Mouse (Mus musculus): ENCODE results near the gene Trrap. TPM values are rescaled to one million over a fixed set of nuclear protein-coding genes. Genes with fewer than 3 reads are reported as not detected.

The Trrap gene
- polyA plus RNA-seq, 1 experiment from 2014 or later, result 57.2 TPM

GRCm38 (mm10) chr5:144753041-144753440 lies 14.5 kb upstream of the Trrap start:
- H3K27ac ChIP-seq, result no peak overlapping the region
- no peaks in the 10 kb centered on the region for H3K9me3 ChIP-seq
- 45% methylated on average over 7 of the region's 7 CpGs for WGBS
- H3K4me2 ChIP-seq, result no peak overlapping the region
- no peaks in the 10 kb centered on the region for H3K36me3 ChIP-seq
- no peaks in the 10 kb centered on the region for H3K27me3 ChIP-seq
- H3K4me1 ChIP-seq, result peaks cover 5% of the 10 kb centered on the region; the same call in 1 of the 2 replicates
- H3K9ac ChIP-seq, result no peak overlapping the region
- no peak overlapping the region for H3K4me3 ChIP-seq
- no peak for ATAC-seq (ENCODE audit: borderline replicate concordance, extremely low read depth, low FRiP score, low TSS enrichment)

- Histone ChIP-seq H3K27me3 (peaks cover 8% of the 10 kb centered on the region; the same call in 1 of the 2 replicates), H3K4me3 (no peak overlapping the region), H3K9me3 (no peaks in the 10 kb centered on the region), H3K36me3 (no peaks in the 10 kb centered on the region), H3K9ac (no peak overlapping the region), H3K4me1 (peaks cover 5% of the 10 kb centered on the region; the same call in 1 of the 2 replicates), H3K4me2 (no peak overlapping the region), H3K27ac (no peak overlapping the region)
- WGBS, result 46% methylated on average over 10 of the region's 10 CpGs
- ATAC-seq (ENCODE audit: borderline replicate concordance, extremely low read depth, low FRiP score, low TSS enrichment), result no peak
Measured at GRCm38 (mm10) chr5:144755191-144755590, 12.3 kb upstream of the Trrap start.

GRCm38 (mm10) chr5:144757402-144757801 lies 10.1 kb upstream of the Trrap start:
- peaks cover 30% of the 10 kb centered on the region for H3K27me3 ChIP-seq
- H3K4me3 ChIP-seq, result no peak overlapping the region
- ATAC-seq (ENCODE audit: borderline replicate concordance, extremely low read depth, low FRiP score, low TSS enrichment), result no peak
- no peak overlapping the region for H3K4me2 ChIP-seq
- H3K9ac ChIP-seq, result no peak overlapping the region
- WGBS, result 85% methylated on average over 9 of the region's 9 CpGs
- no peaks in the 10 kb centered on the region for H3K36me3 ChIP-seq
- no peaks in the 10 kb centered on the region for H3K9me3 ChIP-seq
- H3K27ac ChIP-seq, result no peak overlapping the region
- peaks cover 7% of the 10 kb centered on the region; the same call in 1 of the 2 replicates for H3K4me1 ChIP-seq

- H3K27me3 ChIP-seq, result peaks cover 30% of the 10 kb centered on the region
- H3K4me3 ChIP-seq, result no peak overlapping the region
- no peaks in the 10 kb centered on the region for H3K36me3 ChIP-seq
- H3K27ac ChIP-seq, result no peak overlapping the region
- H3K4me1 ChIP-seq, result 0 out of 2 replicates have a peak, but pooled peaks cover 4% of the 10 kb centered on the region
- no peak for ATAC-seq (ENCODE audit: borderline replicate concordance, extremely low read depth, low FRiP score, low TSS enrichment)
- no peak overlapping the region for H3K4me2 ChIP-seq
- no peaks in the 10 kb centered on the region for H3K9me3 ChIP-seq
- H3K9ac ChIP-seq, result no peak overlapping the region
- 19% methylated on average over 8 of the region's 8 CpGs for WGBS
Measured at GRCm38 (mm10) chr5:144758422-144758821, 9.1 kb upstream of the Trrap start.

- Histone ChIP-seq H3K27ac (no peak within 1 kb of the TSS), H3K36me3 (no peaks in the 10 kb centered on the region), H3K4me1 (0 out of 2 replicates have a peak, but pooled peaks cover 4% of the 10 kb centered on the region), H3K27me3 (peaks cover 30% of the 10 kb centered on the region), H3K9ac (no peak within 1 kb of the TSS), H3K4me2 (peak within 1 kb of the TSS; percentile 34), H3K4me3 (0 out of 2 replicates have a peak within 1 kb of the TSS, but pooled peaks have one; percentile 3), H3K9me3 (no peaks in the 10 kb centered on the region)
- peak; percentile 42; the same call in 1 of the 2 replicates for ATAC-seq (ENCODE audit: borderline replicate concordance, extremely low read depth, low FRiP score, low TSS enrichment)
- WGBS, result 2% methylated on average over 38 of the region's 38 CpGs
Measured at GRCm38 (mm10) chr5:144761161-144761868, 6.2 kb upstream of the Trrap start, which contains the start of gene Tmem130. Gene Tmem130, minus strand, starts transcription at chr5:144761818.

- Histone ChIP-seq H3K4me2 (no peak overlapping the region), H3K27ac (no peak overlapping the region), H3K27me3 (peaks cover 14% of the 10 kb centered on the region), H3K36me3 (peaks cover 6% of the 10 kb centered on the region; the same call in 1 of the 2 replicates), H3K4me3 (no peak overlapping the region), H3K9ac (no peak overlapping the region), H3K4me1 (peaks cover 14% of the 10 kb centered on the region), H3K9me3 (no peaks in the 10 kb centered on the region)
- 59% methylated on average over 7 of the region's 7 CpGs for WGBS
- ATAC-seq (ENCODE audit: borderline replicate concordance, extremely low read depth, low FRiP score, low TSS enrichment), result no peak
Measured at GRCm38 (mm10) chr5:144766026-144766425, 1.5 kb upstream of the Trrap start.

GRCm38 (mm10) chr5:144766646-144767045 lies 886 bp upstream of the Trrap start:
- 68% methylated on average over 11 of the region's 11 CpGs for WGBS
- H3K36me3 ChIP-seq, result peaks cover 12% of the 10 kb centered on the region
- no peak overlapping the region for H3K27ac ChIP-seq
- H3K27me3 ChIP-seq, result peaks cover 7% of the 10 kb centered on the region
- H3K9ac ChIP-seq, result no peak overlapping the region
- no peak overlapping the region for H3K4me2 ChIP-seq
- no peaks in the 10 kb centered on the region for H3K9me3 ChIP-seq
- peaks cover 11% of the 10 kb centered on the region for H3K4me1 ChIP-seq
- no peak for ATAC-seq (ENCODE audit: borderline replicate concordance, extremely low read depth, low FRiP score, low TSS enrichment)
- H3K4me3 ChIP-seq, result no peak overlapping the region

- Histone ChIP-seq H3K4me3 (peak overlapping the region; percentile 100), H3K27ac (peak overlapping the region; percentile 98), H3K36me3 (peaks cover 22% of the 10 kb centered on the region), H3K9me3 (no peaks in the 10 kb centered on the region), H3K4me2 (peak overlapping the region; percentile 73), H3K9ac (peak overlapping the region; percentile 99), H3K4me1 (peaks cover 11% of the 10 kb centered on the region), H3K27me3 (no peaks in the 10 kb centered on the region)
- WGBS, result under 1% methylated on average over 85 of the region's 92 CpGs
- ATAC-seq (ENCODE audit: borderline replicate concordance, extremely low read depth, low FRiP score, low TSS enrichment), result peak; percentile 96
Measured at GRCm38 (mm10) chr5:144767911-144768841, 644 bp downstream of the Trrap start.

- WGBS, result 11% methylated on average over 8 of the region's 8 CpGs
- H3K27me3 ChIP-seq, result no peaks in the 10 kb centered on the region
- peak overlapping the region; percentile 99 for H3K9ac ChIP-seq
- ATAC-seq (ENCODE audit: borderline replicate concordance, extremely low read depth, low FRiP score, low TSS enrichment), result no peak
- H3K9me3 ChIP-seq, result no peaks in the 10 kb centered on the region
- H3K4me2 ChIP-seq, result peak overlapping the region; percentile 73
- peak overlapping the region; percentile 100 for H3K4me3 ChIP-seq
- peaks cover 27% of the 10 kb centered on the region for H3K36me3 ChIP-seq
- H3K4me1 ChIP-seq, result peaks cover 11% of the 10 kb centered on the region
- H3K27ac ChIP-seq, result peak overlapping the region; percentile 98; the same call in 1 of the 2 replicates
Measured at GRCm38 (mm10) chr5:144769067-144769482, 1.5 kb downstream of the Trrap start.

GRCm38 (mm10) chr5:144773231-144773630 lies 5.7 kb downstream of the Trrap start:
- 89% methylated on average over 6 of the region's 6 CpGs for WGBS
- Histone ChIP-seq H3K27me3 (no peaks in the 10 kb centered on the region), H3K4me1 (peaks cover 11% of the 10 kb centered on the region), H3K4me3 (no peak overlapping the region), H3K4me2 (no peak overlapping the region), H3K27ac (no peak overlapping the region), H3K9me3 (no peaks in the 10 kb centered on the region), H3K36me3 (peaks cover 56% of the 10 kb centered on the region), H3K9ac (no peak overlapping the region)
- ATAC-seq (ENCODE audit: borderline replicate concordance, extremely low read depth, low FRiP score, low TSS enrichment), result no peak

- Histone ChIP-seq H3K27me3 (no peaks in the 10 kb centered on the region), H3K4me3 (no peak overlapping the region), H3K27ac (no peak overlapping the region), H3K4me1 (no peaks in the 10 kb centered on the region), H3K4me2 (no peak overlapping the region), H3K9me3 (no peaks in the 10 kb centered on the region), H3K36me3 (peaks cover 86% of the 10 kb centered on the region), H3K9ac (no peak overlapping the region)
- 76% methylated on average over 8 of the region's 8 CpGs for WGBS
- no peak for ATAC-seq (ENCODE audit: borderline replicate concordance, extremely low read depth, low FRiP score, low TSS enrichment)
Measured at GRCm38 (mm10) chr5:144780654-144781053, 13.1 kb downstream of the Trrap start.
